Mouse (Mus musculus) urinary bladder, adult 18-20 months (tissue): Measurements from ENCODE around the gene Lrp11.
"Not testable (repeated sequence)": the region's sequence is repeated elsewhere in the genome, so short reads cannot be mapped to it uniquely, and the experiment has no call there.

Source experiments
- DNase-seq, 2 experiments: peaks; one replicate each; pipeline ENCODE4 v3.0.0; 2022; ENCODE audit warnings: low spot score in 2 of 2, mixed read lengths in 2 of 2

The Lrp11 gene

GRCm38 (mm10) chr10:7589592-7590233, at the start of gene Lrp11:
Gene Lrp11, plus strand, starts transcription at chr10:7589800.
- peak; percentile 85 to 96 for DNase-seq

- DNase-seq, result no peak
Observed at GRCm38 (mm10) chr10:7578002-7578401, 11.6 kb upstream of the Lrp11 start.

GRCm38 (mm10) chr10:7581401-7581800, 8.2 kb upstream of the Lrp11 start:
- no peak for DNase-seq

DNA sequence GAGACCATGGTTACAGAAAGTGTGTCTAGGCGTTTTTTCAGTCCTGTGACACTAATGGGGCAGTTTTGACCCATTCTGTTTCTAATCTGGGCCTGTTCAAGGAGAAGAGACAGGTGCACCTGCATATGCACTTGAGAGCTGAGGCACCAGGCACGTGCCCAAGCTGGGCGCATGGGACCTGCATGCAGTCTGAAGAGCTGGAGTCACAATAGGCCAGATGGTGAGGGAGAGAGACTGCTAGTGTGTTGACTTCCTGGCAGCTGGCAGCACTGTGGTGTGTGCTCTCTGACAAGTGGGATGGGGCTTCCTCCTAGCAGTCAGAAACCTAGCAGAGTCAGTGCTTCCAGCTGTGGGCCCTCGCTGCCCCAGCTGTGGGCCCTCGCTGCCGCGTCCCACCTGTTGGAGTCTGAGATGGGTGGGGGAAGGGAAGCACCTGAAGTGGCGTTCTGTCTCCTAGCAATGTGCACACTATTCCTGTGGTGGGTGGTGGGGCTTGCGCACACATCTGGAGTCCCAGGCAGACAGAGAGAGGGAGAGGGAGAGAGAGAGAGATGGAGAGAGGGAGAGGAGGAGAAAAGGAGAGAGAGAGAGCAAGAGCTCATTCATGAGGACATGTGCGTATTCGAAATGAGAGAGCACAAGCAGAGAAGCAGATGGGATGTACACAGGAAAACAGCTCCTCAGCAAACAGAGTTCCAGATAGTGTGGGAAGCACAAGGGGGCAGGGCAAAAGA, 7.3 kb upstream of the Lrp11 start:
- no peak for DNase-seq

- DNase-seq, result no peak
Observed at GRCm38 (mm10) chr10:7582891-7583557, 6.6 kb upstream of the Lrp11 start.

DNA sequence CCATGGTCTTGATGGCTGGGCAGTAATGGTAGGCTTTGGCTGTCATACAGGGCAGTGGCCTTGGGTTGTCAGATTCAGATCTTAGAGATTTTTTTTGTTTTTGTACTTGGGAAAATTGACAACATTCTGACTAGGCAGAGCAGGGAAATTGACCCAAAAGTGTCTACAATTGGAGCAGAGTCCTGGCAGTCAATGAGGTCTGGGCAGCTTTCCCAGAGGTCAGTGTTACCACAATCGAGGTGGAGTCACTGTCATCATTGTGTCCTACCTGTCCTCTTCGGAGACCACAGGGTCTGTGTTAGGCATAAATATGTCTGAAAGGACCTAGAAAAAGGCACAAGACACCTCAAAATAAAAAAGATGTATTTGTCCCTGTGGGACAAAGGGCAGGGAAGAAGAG, 2.8 kb upstream of the Lrp11 start:
- DNase-seq, result no peak

DNA sequence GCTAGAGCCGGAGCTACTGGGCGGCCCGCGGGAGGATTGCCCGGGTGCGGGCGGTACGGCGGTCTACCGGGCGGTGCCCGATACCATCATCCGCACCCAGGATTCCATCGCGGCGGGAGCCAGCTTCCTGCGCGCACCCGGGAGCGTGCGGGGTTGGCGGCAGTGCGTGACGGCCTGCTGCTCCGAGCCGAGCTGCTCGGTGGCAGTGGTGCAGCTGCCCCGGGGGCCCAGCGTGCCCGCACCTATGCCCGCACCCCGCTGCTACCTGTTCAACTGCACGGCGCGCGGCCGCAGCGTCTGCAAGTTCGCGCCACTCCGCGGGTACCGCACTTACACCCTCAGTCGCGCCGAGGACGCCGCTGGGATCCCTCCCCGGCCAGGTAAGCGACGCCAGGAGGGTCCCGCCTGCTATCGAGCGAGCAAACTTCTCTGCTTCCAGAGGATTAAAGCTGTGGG, 662 bp downstream of the Lrp11 start:
- no peak for DNase-seq

GRCm38 (mm10) chr10:7590792-7591191, 1.2 kb downstream of the Lrp11 start:
- DNase-seq, result no peak

GRCm38 (mm10) chr10:7594797-7595196, 5.2 kb downstream of the Lrp11 start:
- DNase-seq, result no peak

GRCm38 (mm10) chr10:7596251-7596650, 6.7 kb downstream of the Lrp11 start:
- DNase-seq, result no peak

DNA sequence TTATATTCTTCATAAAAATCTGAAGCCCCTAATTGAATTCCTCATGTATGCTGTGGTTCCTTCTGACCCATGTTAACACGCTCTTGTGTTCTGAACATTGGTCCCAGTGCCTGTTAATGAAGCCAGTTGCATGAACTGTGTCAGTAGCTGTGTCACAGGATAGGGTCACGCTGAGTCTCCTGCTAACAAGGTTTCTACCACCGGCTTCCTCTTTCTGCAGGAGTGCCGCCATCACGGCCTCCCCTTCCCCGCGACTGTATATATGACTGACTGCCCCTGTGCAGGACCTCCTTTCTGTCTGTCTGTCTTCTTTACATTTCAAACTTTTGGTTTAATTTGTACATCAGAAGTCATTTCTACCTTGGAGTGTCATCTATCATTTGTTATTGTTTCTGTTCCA, 8.6 kb downstream of the Lrp11 start:
- DNase-seq, result no peak

GRCm38 (mm10) chr10:7600647-7601046, 11.0 kb downstream of the Lrp11 start:
- DNase-seq, result peak; percentile 62 to 65

DNA sequence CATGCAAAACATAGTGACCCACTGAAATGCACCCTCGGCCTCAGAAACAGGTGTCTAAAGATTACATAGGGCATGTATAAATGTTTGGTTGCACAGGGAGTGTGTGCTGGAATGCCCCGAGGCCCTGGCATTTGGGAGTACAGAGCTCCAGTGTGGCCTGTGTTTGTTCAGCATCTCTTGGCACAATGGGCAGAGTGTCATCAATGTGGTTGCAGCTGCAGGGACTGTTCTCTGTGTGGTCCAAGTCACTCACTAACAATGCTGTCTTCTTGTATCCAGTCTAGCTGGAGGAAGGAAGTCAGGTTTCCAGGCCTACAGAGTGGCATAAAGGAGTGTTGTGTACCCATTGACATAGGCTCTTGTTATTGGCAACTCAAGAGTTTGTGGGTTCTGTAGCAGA, 15.6 kb downstream of the Lrp11 start:
- DNase-seq, result no peak

- DNase-seq, result no peak
Observed at GRCm38 (mm10) chr10:7606437-7606836, 16.8 kb downstream of the Lrp11 start.

DNA sequence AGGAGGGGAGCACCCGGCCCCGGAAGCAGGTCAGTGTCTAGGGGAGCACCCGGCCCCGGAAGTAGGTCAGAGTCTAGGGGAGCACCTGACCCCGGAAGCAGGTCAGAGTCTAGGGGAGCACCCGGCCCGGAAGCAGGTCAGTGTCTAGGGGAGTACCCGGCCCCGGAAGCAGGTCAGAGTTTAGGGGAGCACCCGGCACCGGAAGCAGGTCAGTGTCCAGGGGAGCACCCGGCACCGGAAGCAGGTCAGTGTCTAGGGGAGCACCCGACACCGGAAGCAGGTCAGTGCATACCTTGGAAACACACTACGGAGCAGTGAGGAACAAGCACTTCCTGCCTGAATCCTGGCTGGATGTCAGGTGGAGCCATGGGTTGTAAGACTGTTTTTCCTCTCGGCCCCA, 19.0 kb downstream of the Lrp11 start:
- no peak for DNase-seq

- DNase-seq, result no peak
Observed at GRCm38 (mm10) chr10:7611647-7612046, 22.0 kb downstream of the Lrp11 start.

DNA sequence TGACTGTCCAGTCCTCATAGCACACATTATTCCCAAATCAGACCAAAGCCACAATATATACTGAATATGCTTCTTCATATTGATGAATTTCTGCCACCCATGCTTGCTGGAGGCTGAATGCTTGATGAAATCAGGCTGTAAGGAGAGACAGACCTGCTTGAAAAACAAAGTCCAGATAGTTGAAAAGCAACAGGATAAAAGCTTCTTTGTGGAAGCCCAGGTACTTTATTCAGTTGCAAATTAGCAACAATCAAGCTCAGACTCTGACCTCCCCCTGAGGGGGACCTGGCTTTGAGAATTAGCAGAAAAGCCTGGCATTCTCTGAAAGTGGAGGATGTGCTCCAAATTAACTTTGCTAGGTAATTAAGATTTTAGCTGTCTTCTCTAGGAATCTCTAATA, 22.6 kb downstream of the Lrp11 start:
- not testable (repeated sequence) for DNase-seq

DNA sequence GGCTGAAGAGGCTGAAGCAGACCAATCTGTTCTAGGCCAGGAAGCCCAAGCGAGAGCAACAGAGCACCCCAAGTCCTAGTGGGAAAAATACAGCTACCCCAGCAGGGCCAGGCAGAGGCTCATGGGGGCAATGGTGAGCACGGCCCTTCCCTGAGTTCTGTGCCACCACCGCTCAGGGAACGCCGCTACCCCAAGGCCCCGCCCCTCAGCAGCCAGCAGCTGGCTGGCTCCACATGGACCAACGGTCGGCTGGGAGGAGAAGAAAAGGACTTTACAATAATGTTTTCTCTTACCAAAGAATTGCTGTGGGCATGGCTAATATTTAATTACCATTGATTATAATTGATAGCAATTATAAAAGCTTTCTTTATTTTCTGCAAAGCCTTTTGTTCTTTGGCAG, 25.2 kb downstream of the Lrp11 start:
- DNase-seq, result no peak

DNA sequence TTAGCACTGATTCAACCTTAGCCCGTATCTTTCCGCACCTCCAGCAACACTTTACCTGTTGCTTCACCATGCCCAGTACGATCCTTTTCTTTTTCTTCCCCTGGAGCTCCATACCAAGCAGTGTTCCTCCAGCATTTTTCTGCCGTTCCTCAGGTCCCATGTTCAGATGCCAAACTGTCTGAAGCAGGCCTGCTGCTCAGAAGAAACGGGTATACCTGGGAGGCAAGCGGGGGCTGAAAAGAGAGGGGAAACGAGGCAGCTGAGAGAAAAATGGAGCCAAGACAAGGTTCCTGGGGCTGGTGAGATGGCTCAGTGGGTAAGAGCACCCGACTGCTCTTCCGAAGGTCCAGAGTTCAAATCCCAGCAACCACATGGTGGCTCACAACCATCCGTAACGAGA, 27.5 kb downstream of the Lrp11 start:
- not testable (repeated sequence) for DNase-seq

DNA sequence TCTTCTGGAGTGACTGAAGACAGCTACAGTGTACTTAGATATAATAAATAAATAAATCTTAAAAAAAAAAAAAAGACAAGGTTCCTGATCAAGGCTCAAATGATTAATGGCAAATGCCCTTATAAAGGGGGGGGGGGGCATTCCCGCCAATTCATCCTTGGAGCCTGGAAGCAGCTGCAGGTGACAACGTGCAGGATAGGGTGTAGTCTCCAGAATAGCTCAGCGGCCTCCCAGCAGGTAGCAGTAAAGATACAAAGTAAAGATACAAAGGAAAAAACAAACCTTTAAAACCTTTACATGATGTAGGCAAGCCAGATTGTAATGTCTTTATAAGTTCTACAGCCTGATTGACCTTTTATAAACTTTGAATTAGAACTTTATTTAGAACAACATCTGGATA, 28.0 kb downstream of the Lrp11 start:
- not testable (repeated sequence) for DNase-seq

DNA sequence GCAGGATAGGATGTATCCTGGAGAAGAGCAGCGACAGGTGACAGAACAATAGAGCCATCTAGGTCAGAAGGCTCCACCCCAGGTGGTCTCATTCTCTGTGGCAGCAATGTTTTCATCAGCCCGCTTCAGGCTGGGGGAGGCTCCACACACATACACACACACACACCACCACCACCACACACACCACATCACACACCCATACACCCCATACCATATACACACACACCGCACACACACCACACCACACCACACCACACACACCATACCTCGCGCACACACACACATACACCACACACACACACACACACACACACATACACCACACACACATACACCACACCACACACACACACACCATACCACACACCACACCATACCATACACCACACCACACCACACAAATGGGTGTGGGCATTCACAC, 30.2 kb downstream of the Lrp11 start:
- DNase-seq, result no peak

- no peak for DNase-seq
Observed at GRCm38 (mm10) chr10:7620723-7621122, 31.1 kb downstream of the Lrp11 start.

GRCm38 (mm10) chr10:7622378-7622777, 32.8 kb downstream of the Lrp11 start:
- DNase-seq, result no peak
